Mouse (Mus musculus) small intestine, adult 2 months (tissue): ENCODE measurements around the gene Dnajc14.

Experiments used
- CTCF ChIP-seq: fragments of 200-500 bp; IDR thresholded peaks from 2 replicates; pipeline ENCODE4 v1.5.1; 2012; ENCODE audit warnings: low read depth, mild to moderate bottlenecking, control low read depth, inconsistent platforms, low read length, moderate library complexity, mixed read lengths; ENCODE audit not compliant: insufficient replicate concordance, insufficient read length; ENCODE audit errors: extremely low read depth
- POLR2A ChIP-seq: fragments of 200-500 bp; IDR thresholded peaks from 2 replicates; pipeline ENCODE4 v1.6.1; 2012; ENCODE audit warnings: low read depth, mild to moderate bottlenecking, control low read depth, inconsistent platforms, low read length, moderate library complexity

- TF ChIP-seq POLR2A, result no peak
- no peak for TF ChIP-seq CTCF
Measured at GRCm38 (mm10) chr10:128843260-128843659, 39.4 kb downstream of the Dnajc14 start.
